ENCODE assay signal across 8 mouse cellular contexts in genomic region chr11:67112019-67112850, GRCm38 (mm10). TPM values are rescaled to one million over a fixed set of nuclear protein-coding genes. Genes with fewer than 3 reads are reported as not detected.
DNase-seq lines count a peak whose midpoint lies in the region; ATAC-seq lines count a peak whose summit lies in the region.

No protein-coding gene starts in this region.

- peak; percentile 11 for DNase-seq in kidney, adult 11 months
- peak; percentile 86 for DNase-seq in R1 (ENCODE audit: low read depth, low spot score)
- peak; percentile 64 to 72 for DNase-seq in cerebellum, postnatal 36 days
- DNase-seq in gastrocnemius, adult 8-10 months (ENCODE audit: low spot score in 2 of 2), result peak; percentile 65 to 73
- DNase-seq in layer of hippocampus, postnatal 10 days (ENCODE audit: low spot score in 2 of 2), result peak; percentile 80 to 83
- DNase-seq in midbrain, embryonic 11.5 days (ENCODE audit: low spot score, missing footprints), result peak; percentile 98
- DNase-seq in spleen, postnatal 36 days (ENCODE audit: low spot score in 2 of 2), result peak; percentile 22

- no peak overlapping the region for H3K4me2 ChIP-seq in kidney, embryonic 15.5 days
- H3K4me2 ChIP-seq in midbrain, embryonic 11.5 days, result no peak overlapping the region

- H3K27ac ChIP-seq in kidney, embryonic 15.5 days, result no peak overlapping the region
- H3K27ac ChIP-seq in midbrain, embryonic 11.5 days (ENCODE audit: low read depth, low read length), result no peak overlapping the region

- H3K4me1 ChIP-seq in kidney, embryonic 15.5 days, result no peaks in the 10 kb centered on the region
- H3K4me1 ChIP-seq in midbrain, embryonic 11.5 days (ENCODE audit: control insufficient read depth, insufficient read depth, low read length), result no peaks in the 10 kb centered on the region

- H3K9me3 ChIP-seq in kidney, embryonic 15.5 days (replicated peaks), result no peaks in the 10 kb centered on the region
- no peaks in the 10 kb centered on the region for H3K9me3 ChIP-seq in midbrain, embryonic 11.5 days (ENCODE audit: control insufficient read depth, low read length)

- 0 out of 2 replicates have a peak, but pooled peaks cover 4% of the 10 kb centered on the region for H3K27me3 ChIP-seq in kidney, embryonic 15.5 days
- no peaks in the 10 kb centered on the region for H3K27me3 ChIP-seq in midbrain, embryonic 11.5 days (ENCODE audit: control insufficient read depth, insufficient read depth, low read length)

- H3K4me3 ChIP-seq in kidney, embryonic 15.5 days (replicated peaks), result no peak overlapping the region
- H3K4me3 ChIP-seq in midbrain, embryonic 11.5 days (ENCODE audit: low read depth, low read length), result no peak overlapping the region

- no peaks in the 10 kb centered on the region for H3K36me3 ChIP-seq in kidney, embryonic 15.5 days
- H3K36me3 ChIP-seq in midbrain, embryonic 11.5 days (ENCODE audit: control insufficient read depth, insufficient read depth, low read length), result no peaks in the 10 kb centered on the region

- no peak overlapping the region for H3K9ac ChIP-seq in kidney, embryonic 15.5 days
- no peak overlapping the region for H3K9ac ChIP-seq in midbrain, embryonic 11.5 days (ENCODE audit: low read length)

- ATAC-seq in kidney, embryonic 15.5 days (replicated peaks; ENCODE audit: low FRiP score), result no peak
- peak; percentile 52 for ATAC-seq in midbrain, embryonic 11.5 days (ENCODE audit: low FRiP score)

- WGBS in kidney, embryonic 15.5 days, result 33% methylated on average over 11 of the region's 11 CpGs
- 33% methylated on average over 11 of the region's 11 CpGs for WGBS in midbrain, embryonic 11.5 days

RNA-seq across cellular contexts. Expression of gene Myh3, which starts 34.1 kb away (rescaled TPM):
- polyA plus RNA-seq in kidney, embryonic 15.5 days (2015; fragmentation: Nextera tagmentation; extraction: Ambion mirVana), result 11.4 and 16.9 TPM in 2 replicates
- total RNA-seq in gastrocnemius, adult 8-10 months (2022), result 1 to 10 TPM; 4.4 to 9.9 (median 6.9) TPM
- total RNA-seq in layer of hippocampus, postnatal 10 days (2021), result 1 to 10 TPM; 1.1 to 1.5 TPM
- 0.51 and 0.54 TPM in 2 replicates for polyA plus RNA-seq in midbrain, embryonic 11.5 days (2014; fragmentation: Nextera tagmentation; extraction: Ambion mirVana)

RNA-seq across cellular contexts. Expression of gene Myh2, which starts 58.6 kb away (rescaled TPM):
- polyA plus RNA-seq in kidney, embryonic 15.5 days (2015; fragmentation: Nextera tagmentation; extraction: Ambion mirVana), result 0.03 TPM in 1 of 2 replicates, not detected in the other
- total RNA-seq in gastrocnemius, adult 8-10 months (2022), result 1,000 to 10,000 TPM; 1,182 to 1,409 (median 1,293) TPM
- total RNA-seq in layer of hippocampus, postnatal 10 days (2021), result under 1 TPM; 0.25 to 0.48 TPM
- polyA plus RNA-seq in midbrain, embryonic 11.5 days (2014; fragmentation: Nextera tagmentation; extraction: Ambion mirVana), result not detected in 2 replicates

RNA-seq across cellular contexts. Expression of gene Sco1, which starts 59.8 kb away (rescaled TPM):
- polyA plus RNA-seq in kidney, embryonic 15.5 days (2015; fragmentation: Nextera tagmentation; extraction: Ambion mirVana), result 17.8 and 19.2 TPM in 2 replicates
- total RNA-seq in gastrocnemius, adult 8-10 months (2022), result 1 to 10 TPM; 6.9 to 8.8 (median 7.7) TPM
- 10 to 100 TPM in 1 of 2 experiments, 1 to 10 TPM in 1; 9.4 to 10.9 TPM for total RNA-seq in layer of hippocampus, postnatal 10 days (2021)
- polyA plus RNA-seq in midbrain, embryonic 11.5 days (2014; fragmentation: Nextera tagmentation; extraction: Ambion mirVana), result 18.7 and 19.0 TPM in 2 replicates

RNA-seq across cellular contexts. Expression of gene Adprm, which starts 59.8 kb away (rescaled TPM):
- polyA plus RNA-seq in kidney, embryonic 15.5 days (2015; fragmentation: Nextera tagmentation; extraction: Ambion mirVana), result 21.1 and 24.6 TPM in 2 replicates
- 1 to 10 TPM; 6.0 to 9.4 (median 6.5) TPM for total RNA-seq in gastrocnemius, adult 8-10 months (2022)
- total RNA-seq in layer of hippocampus, postnatal 10 days (2021), result 10 to 100 TPM; 20.7 to 24.1 TPM
- 34.8 and 40.5 TPM in 2 replicates for polyA plus RNA-seq in midbrain, embryonic 11.5 days (2014; fragmentation: Nextera tagmentation; extraction: Ambion mirVana)

Comparison
In these comparisons a context has a peak if more than half of its experiments do, and no peak if none do; other contexts are left out.
1. DNase-seq: peak in every context shown above with its lines; median percentile 98 in midbrain, embryonic 11.5 days; 86 in R1; 82 in layer of hippocampus, postnatal 10 days; 69 in gastrocnemius, adult 8-10 months; 68 in cerebellum, postnatal 36 days; 22 in spleen, postnatal 36 days; 11 in kidney, adult 11 months.
2. RNA of gene Myh2, which starts 58.6 kb away (total RNA-seq): 1,182 to 1,409 TPM in gastrocnemius, adult 8-10 months; 0.25 to 0.48 TPM in layer of hippocampus, postnatal 10 days; every median in the first group is over 100 times any median in the second.